Mouse (Mus musculus): ENCODE data around the gene N4bp2. TPM values are rescaled to one million over a fixed set of nuclear protein-coding genes. Genes with fewer than 3 reads are reported as not detected.

The N4bp2 gene
- polyA plus RNA-seq, 1 experiment from 2014 or later, result 7.8 TPM

DNA sequence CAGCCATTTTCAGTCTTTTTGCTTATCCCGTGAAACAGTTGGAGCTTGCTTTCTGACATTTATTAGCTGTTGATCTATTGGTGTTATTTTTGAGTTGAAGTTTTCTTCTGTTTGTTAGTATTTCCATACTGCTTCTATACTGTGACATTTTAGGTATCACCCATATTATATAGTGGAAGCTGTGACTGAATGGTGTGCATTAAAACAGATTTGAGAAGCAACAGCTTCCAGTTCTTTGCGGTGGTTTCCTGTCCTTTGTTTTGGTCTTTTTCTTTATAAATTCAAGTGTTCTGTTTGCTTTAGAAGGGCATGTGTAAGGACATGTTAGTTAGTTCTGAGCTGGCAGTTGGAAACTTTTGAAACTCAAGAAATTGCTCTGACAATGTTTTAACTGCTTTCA lies 65.7 kb downstream of the N4bp2 start:
- H3K4me3 ChIP-seq (replicated peaks), result no peak overlapping the region
- H3K4me2 ChIP-seq, result no peak overlapping the region
- H3K9me3 ChIP-seq (replicated peaks), result no peaks in the 10 kb centered on the region
- no peak overlapping the region for H3K9ac ChIP-seq
- no peak for ATAC-seq (ENCODE audit: insufficient read depth)
- H3K27me3 ChIP-seq, result no peaks in the 10 kb centered on the region
- WGBS (ENCODE audit: insufficient replicate concordance), result 67% methylated on average over 2 of the region's 2 CpGs
- 0 out of 2 replicates have a peak, but pooled peaks cover 3% of the 10 kb centered on the region for H3K4me1 ChIP-seq (replicated peaks)
- H3K36me3 ChIP-seq (replicated peaks), result peaks cover 33% of the 10 kb centered on the region
- no peak overlapping the region for H3K27ac ChIP-seq (replicated peaks)

DNA sequence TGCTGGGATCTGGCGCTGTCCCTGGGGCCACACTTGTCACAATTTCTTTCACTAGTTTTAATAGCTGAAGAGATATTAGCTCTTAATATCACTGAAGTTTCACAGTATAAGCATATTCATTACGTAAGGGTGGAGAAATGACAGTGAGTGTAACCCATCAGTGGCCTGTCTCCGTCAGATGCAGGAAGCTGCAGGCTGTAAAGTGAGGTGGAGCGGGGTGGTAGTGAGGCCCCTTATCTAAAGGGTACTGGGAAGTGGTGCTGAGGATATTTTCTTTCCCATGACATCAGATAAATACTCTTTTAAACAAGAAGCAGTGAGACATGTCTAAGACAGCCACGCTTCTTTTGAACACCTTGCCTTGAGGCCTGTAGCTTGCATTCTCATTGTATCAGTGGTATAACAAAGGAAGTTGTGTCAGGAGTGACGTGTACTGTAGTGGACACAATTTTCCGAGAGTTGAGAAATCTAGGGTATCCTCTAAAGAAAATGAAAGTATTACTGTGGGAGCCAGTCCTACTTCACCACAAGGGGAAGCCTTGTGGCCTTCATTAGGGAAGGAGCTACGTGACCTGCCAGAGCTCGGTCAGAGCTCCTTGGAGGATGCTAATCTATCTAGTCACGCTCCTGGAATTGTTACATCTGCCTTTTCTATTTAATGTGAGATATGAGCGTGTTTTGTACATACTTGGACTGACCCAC lies 68.7 kb downstream of the N4bp2 start:
- peaks cover 14% of the 10 kb centered on the region for H3K36me3 ChIP-seq (replicated peaks)
- H3K4me3 ChIP-seq (replicated peaks), result no peak overlapping the region
- no peaks in the 10 kb centered on the region for H3K27me3 ChIP-seq
- no peak overlapping the region for H3K27ac ChIP-seq (replicated peaks)
- no peak overlapping the region for H3K9ac ChIP-seq
- no peak for ATAC-seq (ENCODE audit: insufficient read depth)
- H3K4me1 ChIP-seq (replicated peaks), result 0 out of 2 replicates have a peak, but pooled peaks cover 3% of the 10 kb centered on the region
- no peaks in the 10 kb centered on the region for H3K9me3 ChIP-seq (replicated peaks)
- no peak overlapping the region for H3K4me2 ChIP-seq
- 47% methylated on average over 11 of the region's 11 CpGs for WGBS (ENCODE audit: insufficient replicate concordance)

DNA sequence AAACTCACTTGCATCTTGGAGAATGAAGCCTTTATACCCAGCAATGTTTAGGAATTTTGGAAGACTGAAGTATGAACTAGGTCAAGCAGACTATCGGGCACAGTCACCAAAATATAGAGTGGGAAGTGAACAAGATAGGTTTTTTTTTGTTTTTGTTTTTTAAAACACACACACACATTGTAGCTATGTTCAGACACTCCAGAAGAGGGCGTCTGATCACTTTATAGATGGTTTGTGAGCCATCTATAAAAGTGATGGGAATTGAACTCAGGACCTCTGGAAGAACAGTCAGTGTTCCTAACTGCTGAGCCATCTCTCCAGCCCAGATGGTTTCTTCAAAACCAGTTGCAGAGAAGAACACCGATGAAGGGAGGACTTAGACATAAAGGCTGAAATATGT lies 69.8 kb downstream of the N4bp2 start:
- Histone ChIP-seq H3K4me1 (replicated peaks) (0 out of 2 replicates have a peak, but pooled peaks cover 3% of the 10 kb centered on the region), H3K27me3 (no peaks in the 10 kb centered on the region), H3K9me3 (replicated peaks) (no peaks in the 10 kb centered on the region), H3K4me3 (replicated peaks) (no peak overlapping the region), H3K36me3 (replicated peaks) (peaks cover 11% of the 10 kb centered on the region; the same call in 1 of the 2 replicates), H3K27ac (replicated peaks) (no peak overlapping the region), H3K9ac (no peak overlapping the region), H3K4me2 (no peak overlapping the region)
- no peak for ATAC-seq (ENCODE audit: insufficient read depth)
- 64% methylated on average over 3 of the region's 3 CpGs for WGBS (ENCODE audit: insufficient replicate concordance)

DNA sequence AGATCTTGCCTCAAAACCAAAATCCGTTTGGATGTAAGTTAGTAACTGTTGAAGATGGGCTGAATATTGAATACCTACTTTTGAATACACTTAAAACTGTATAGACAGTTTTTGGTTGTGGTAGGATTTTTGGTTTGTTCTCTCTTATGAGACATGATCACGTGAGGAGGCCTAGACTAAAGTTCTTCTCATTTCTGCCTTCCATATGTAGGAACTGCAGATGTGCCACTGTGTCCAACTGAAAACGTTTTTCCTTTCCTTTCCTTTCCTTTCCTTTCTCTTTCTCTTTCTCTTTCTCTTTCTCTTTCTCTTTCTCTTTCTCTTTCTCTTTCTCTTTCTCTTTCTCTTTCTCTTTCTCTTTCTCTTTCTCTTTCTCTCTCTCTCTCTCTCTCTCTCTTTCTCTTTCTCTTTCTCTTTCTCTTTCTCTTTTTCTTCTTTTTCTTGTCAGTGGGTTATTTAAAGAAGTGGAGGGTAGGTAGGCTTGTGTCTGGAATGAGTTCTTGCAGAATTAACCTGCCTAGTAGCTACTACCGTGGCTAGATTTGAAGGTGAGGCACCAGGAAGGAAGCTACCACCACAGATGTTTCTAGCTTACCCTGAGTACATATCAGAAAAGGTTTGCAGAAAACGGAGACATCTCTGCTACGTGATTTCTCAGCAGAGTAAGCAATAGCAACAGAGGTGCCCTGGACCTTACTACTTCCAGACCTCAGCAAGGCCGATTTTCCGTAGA lies 70.6 kb downstream of the N4bp2 start:
- 77% methylated on average over 8 of the region's 8 CpGs for WGBS (ENCODE audit: insufficient replicate concordance)
- H3K27ac ChIP-seq (replicated peaks), result no peak overlapping the region

DNA sequence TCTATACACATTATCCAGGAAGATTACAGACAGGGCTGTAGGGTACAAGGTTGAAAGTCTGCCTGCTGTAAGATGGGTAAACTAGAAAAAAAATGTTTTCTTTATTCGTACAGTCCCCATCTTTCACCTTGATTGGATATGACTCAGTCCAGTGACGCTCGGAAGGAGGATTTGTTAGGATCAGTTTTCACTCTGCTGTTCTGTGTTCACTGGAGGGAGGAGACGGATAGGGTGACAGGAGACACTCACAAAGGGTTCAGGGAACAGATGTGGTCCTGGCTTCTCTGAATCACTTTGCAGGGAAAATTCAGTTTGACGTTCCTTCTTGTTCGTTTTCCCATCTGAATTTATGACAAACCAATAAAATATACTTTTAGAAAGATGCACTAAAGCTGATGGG lies 74.7 kb downstream of the N4bp2 start:
- WGBS (ENCODE audit: insufficient replicate concordance), result 76% methylated on average over 6 of the region's 6 CpGs
- H3K9ac ChIP-seq, result no peak overlapping the region
- ATAC-seq (ENCODE audit: insufficient read depth), result no peak

More for the DNA sequence above, 70.6 kb downstream of the N4bp2 start:
- H3K4me3 ChIP-seq (replicated peaks), result no peak overlapping the region
- no peak for ATAC-seq (ENCODE audit: insufficient read depth)
- H3K36me3 ChIP-seq (replicated peaks), result 0 out of 2 replicates have a peak, but pooled peaks cover 10% of the 10 kb centered on the region
- H3K27me3 ChIP-seq, result no peaks in the 10 kb centered on the region
- H3K9me3 ChIP-seq (replicated peaks), result no peaks in the 10 kb centered on the region
- H3K4me1 ChIP-seq (replicated peaks), result 0 out of 2 replicates have a peak, but pooled peaks cover 3% of the 10 kb centered on the region
- no peak overlapping the region for H3K4me2 ChIP-seq
- no peak overlapping the region for H3K9ac ChIP-seq

DNA sequence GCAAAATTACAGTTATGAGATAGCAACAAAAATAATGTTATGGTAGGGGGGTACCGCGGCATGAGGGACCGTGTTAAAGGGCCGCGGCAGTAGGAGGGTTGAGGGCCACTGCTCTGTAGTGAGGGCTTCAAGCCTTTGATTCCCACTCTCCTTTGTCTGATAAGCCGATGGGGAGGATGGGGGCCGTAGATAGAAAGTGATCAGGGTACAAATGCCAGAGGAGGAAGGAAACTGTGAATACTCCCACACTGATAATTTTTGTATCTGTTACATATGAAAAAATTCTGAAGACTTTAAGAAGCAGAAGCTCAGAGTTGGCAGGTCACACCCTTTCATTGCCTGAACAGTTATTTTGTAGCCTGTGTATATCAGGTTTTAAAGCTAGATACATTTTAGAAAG lies 79.6 kb downstream of the N4bp2 start:
- no peaks in the 10 kb centered on the region for H3K9me3 ChIP-seq (replicated peaks)
- WGBS (ENCODE audit: insufficient replicate concordance), result 17% methylated on average over 7 of the region's 7 CpGs
- H3K36me3 ChIP-seq (replicated peaks), result no peaks in the 10 kb centered on the region
- 0 out of 2 replicates have a peak, but pooled peaks cover 3% of the 10 kb centered on the region for H3K4me1 ChIP-seq (replicated peaks)
- no peak overlapping the region for H3K4me3 ChIP-seq (replicated peaks)
- no peak overlapping the region for H3K27ac ChIP-seq (replicated peaks)
- H3K27me3 ChIP-seq, result no peaks in the 10 kb centered on the region
- no peak overlapping the region for H3K9ac ChIP-seq
- no peak overlapping the region for H3K4me2 ChIP-seq
- ATAC-seq (ENCODE audit: insufficient read depth), result no peak

More for the DNA sequence above, 74.7 kb downstream of the N4bp2 start:
- Histone ChIP-seq H3K4me1 (replicated peaks) (no peaks in the 10 kb centered on the region), H3K4me3 (replicated peaks) (no peak overlapping the region), H3K36me3 (replicated peaks) (0 out of 2 replicates have a peak, but pooled peaks cover 3% of the 10 kb centered on the region), H3K27ac (replicated peaks) (no peak overlapping the region), H3K9me3 (replicated peaks) (no peaks in the 10 kb centered on the region), H3K4me2 (no peak overlapping the region), H3K27me3 (no peaks in the 10 kb centered on the region)

DNA sequence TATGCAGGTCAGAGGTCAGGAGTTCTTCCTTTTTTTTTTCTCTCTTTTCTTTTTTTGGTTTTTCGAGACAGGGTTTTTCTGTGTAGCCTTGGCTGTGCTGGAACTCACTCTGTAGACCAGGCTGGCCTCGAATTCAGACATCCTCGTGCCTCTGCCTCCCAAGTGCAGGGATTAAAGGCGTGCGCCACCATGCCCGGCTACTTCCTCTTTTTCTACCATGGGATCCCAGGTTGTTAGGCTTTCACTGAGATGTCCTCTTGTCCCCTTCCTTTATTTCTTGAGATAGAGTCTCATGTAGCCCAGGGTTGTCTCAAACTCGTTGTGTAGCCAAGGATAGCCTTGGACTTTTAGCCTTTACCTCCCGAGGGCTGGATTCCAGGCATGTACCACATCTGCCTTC lies 83.2 kb downstream of the N4bp2 start:
- no peaks in the 10 kb centered on the region for H3K9me3 ChIP-seq (replicated peaks)
- H3K9ac ChIP-seq, result no peak overlapping the region
- H3K27ac ChIP-seq (replicated peaks), result no peak overlapping the region
- H3K4me1 ChIP-seq (replicated peaks), result 0 out of 2 replicates have a peak, but pooled peaks cover 3% of the 10 kb centered on the region
- 41% methylated on average over 8 of the region's 8 CpGs for WGBS (ENCODE audit: insufficient replicate concordance)
- no peak for ATAC-seq (ENCODE audit: insufficient read depth)
- H3K36me3 ChIP-seq (replicated peaks), result no peaks in the 10 kb centered on the region
- H3K27me3 ChIP-seq, result no peaks in the 10 kb centered on the region
- no peak overlapping the region for H3K4me3 ChIP-seq (replicated peaks)
- H3K4me2 ChIP-seq, result no peak overlapping the region

DNA sequence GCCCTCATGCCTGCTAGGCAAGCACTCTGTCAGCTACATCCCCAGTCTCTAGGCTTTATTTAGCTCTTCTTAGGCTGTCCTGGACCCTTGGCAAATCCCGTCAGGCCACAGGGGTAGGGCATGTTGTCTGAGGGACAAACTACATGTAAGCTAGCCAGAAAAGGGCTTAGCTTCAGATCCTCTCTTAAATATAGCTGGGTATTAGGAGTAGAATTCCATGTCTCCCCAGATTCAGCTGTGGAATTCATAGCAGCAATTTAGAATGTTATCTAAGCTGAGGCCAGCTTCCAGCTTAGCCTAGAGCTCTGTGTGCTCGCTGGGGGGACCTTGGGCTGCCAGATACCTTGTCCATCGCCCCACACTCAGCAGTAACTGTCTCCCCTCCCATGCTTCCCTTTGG lies 83.6 kb downstream of the N4bp2 start:
- H3K36me3 ChIP-seq (replicated peaks), result no peaks in the 10 kb centered on the region
- no peak overlapping the region for H3K4me2 ChIP-seq
- no peak overlapping the region for H3K27ac ChIP-seq (replicated peaks)
- no peaks in the 10 kb centered on the region for H3K27me3 ChIP-seq
- no peak for ATAC-seq (ENCODE audit: insufficient read depth)
- no peak overlapping the region for H3K9ac ChIP-seq
- 0 out of 2 replicates have a peak, but pooled peaks cover 3% of the 10 kb centered on the region for H3K4me1 ChIP-seq (replicated peaks)
- 54% methylated on average over 3 of the region's 3 CpGs for WGBS (ENCODE audit: insufficient replicate concordance)
- H3K9me3 ChIP-seq (replicated peaks), result no peaks in the 10 kb centered on the region
- H3K4me3 ChIP-seq (replicated peaks), result no peak overlapping the region

DNA sequence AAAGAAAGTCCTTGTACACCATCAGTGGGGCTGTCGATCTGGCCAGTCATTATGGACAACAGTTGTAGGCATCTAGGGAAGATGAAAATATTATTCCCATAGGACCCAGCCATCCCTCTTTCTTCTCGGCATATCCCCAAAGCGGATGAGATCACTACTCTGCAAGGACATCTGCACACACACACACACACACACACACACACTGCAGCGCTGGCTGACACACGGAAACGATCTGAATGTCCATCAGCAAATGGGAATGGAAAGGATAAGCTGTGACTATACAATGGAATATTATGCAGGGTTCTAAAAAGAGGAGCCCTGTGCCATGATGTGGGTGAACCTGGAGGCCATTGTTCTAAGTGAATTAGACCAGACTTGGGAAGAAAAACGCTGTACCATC lies 84.3 kb downstream of the N4bp2 start:
- 77% methylated on average over 7 of the region's 7 CpGs for WGBS (ENCODE audit: insufficient replicate concordance)
- no peak for ATAC-seq (ENCODE audit: insufficient read depth)
- H3K27ac ChIP-seq (replicated peaks), result no peak overlapping the region

DNA sequence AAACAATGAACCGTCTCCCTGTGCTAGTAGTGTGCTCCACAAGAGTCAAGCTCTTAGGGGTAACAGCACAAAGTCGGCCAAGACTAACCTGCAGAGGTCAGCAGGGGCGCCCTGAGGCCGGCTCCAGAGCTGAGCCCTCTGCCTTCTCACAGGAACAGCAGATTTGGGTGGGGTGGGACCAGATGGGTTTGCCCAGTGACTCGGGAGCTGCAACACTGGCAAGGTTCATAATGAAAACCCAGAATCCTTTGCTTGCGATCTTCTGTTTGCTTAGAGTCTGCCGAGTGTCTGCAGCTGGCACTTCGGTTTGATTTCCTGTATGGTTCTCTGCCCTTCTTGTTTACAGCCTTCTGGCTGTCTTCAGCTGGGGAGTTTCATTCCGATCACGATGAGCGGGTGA lies 87.4 kb downstream of the N4bp2 start:
- no peak for ATAC-seq (ENCODE audit: insufficient read depth)

More for the DNA sequence above, 84.3 kb downstream of the N4bp2 start:
- no peak overlapping the region for H3K4me2 ChIP-seq
- H3K27me3 ChIP-seq, result no peaks in the 10 kb centered on the region
- H3K4me1 ChIP-seq (replicated peaks), result 0 out of 2 replicates have a peak, but pooled peaks cover 3% of the 10 kb centered on the region
- no peaks in the 10 kb centered on the region for H3K9me3 ChIP-seq (replicated peaks)
- H3K9ac ChIP-seq, result no peak overlapping the region
- H3K4me3 ChIP-seq (replicated peaks), result no peak overlapping the region
- H3K36me3 ChIP-seq (replicated peaks), result no peaks in the 10 kb centered on the region

DNA sequence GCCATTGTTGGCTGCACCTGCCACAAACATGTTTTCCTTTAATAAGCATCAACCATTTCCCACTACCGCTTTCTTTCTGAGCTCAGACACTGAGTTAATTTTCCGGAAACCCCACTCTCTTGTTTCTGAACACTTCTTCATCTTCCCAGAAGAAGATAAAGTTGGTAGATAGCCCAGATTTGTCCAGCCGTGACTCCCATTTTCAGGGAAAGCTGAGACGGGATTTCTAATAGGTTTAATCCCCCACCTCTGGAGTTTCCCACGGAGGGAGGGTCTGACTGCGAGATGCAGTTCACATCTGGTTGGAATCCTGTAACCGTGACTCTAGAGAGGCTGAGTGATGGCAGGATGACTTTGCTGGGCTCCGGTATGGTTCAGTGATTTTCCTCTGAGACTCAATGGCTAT lies 91.5 kb downstream of the N4bp2 start:
- Histone ChIP-seq H3K9ac (no peak overlapping the region), H3K4me1 (replicated peaks) (no peaks in the 10 kb centered on the region; the same call in 1 of the 2 replicates), H3K27ac (replicated peaks) (no peak overlapping the region), H3K27me3 (no peaks in the 10 kb centered on the region), H3K36me3 (replicated peaks) (no peaks in the 10 kb centered on the region), H3K9me3 (replicated peaks) (no peaks in the 10 kb centered on the region), H3K4me2 (no peak overlapping the region), H3K4me3 (replicated peaks) (no peak overlapping the region)
- 64% methylated on average over 8 of the region's 8 CpGs for WGBS (ENCODE audit: insufficient replicate concordance)
- no peak for ATAC-seq (ENCODE audit: insufficient read depth)

More for the DNA sequence above, 87.4 kb downstream of the N4bp2 start:
- no peak overlapping the region for H3K27ac ChIP-seq (replicated peaks)
- H3K9ac ChIP-seq, result no peak overlapping the region
- H3K27me3 ChIP-seq, result no peaks in the 10 kb centered on the region
- H3K4me1 ChIP-seq (replicated peaks), result no peaks in the 10 kb centered on the region
- H3K9me3 ChIP-seq (replicated peaks), result no peaks in the 10 kb centered on the region
- 54% methylated on average over 11 of the region's 11 CpGs for whole genome bisulfite sequencing (ENCODE audit: insufficient replicate concordance)
- no peaks in the 10 kb centered on the region for H3K36me3 ChIP-seq (replicated peaks)
- H3K4me3 ChIP-seq (replicated peaks), result no peak overlapping the region
- no peak overlapping the region for H3K4me2 ChIP-seq

Data from liver, embryonic 15.5 days (tissue).